Mouse (Mus musculus) MEL (cell line): ENCODE data around the gene Tmem203.

Source experiments
- CHD2 ChIP-seq: IDR thresholded peaks from 2 replicates; pipeline ENCODE4 v1.6.1; 2011; ENCODE audit warnings: low read length, improper control_type of control experiment
- CTCF ChIP-seq, 3 experiments: IDR thresholded peaks in 2 of 3; conservative IDR thresholded peaks in 1 of 3; 2 replicates each; pipeline ENCODE4 v1.5.1; 2011 to 2012; ENCODE audit warnings: low read length in 3 of 3, low read depth in 2 of 3, mild to moderate bottlenecking in 2 of 3, improper control_type of control experiment in 1 of 3, inconsistent platforms in 1 of 3, mixed read lengths in 1 of 3, moderate library complexity in 1 of 3; ENCODE audit not compliant: control insufficient read depth in 1 of 3, insufficient read depth in 1 of 3, poor library complexity in 1 of 3, severe bottlenecking in 1 of 3
- MAX ChIP-seq: IDR thresholded peaks from 2 replicates; pipeline ENCODE4 v1.6.1; 2011; ENCODE audit warnings: low read length, improper control_type of control experiment
- POLR2AphosphoS5 ChIP-seq: IDR thresholded peaks from 2 replicates; pipeline ENCODE4 v1.6.1; 2012; ENCODE audit warnings: low read depth, borderline replicate concordance, mild to moderate bottlenecking, inconsistent platforms, low read length, moderate library complexity, mixed read lengths
- TAL1 ChIP-seq: IDR thresholded peaks from 2 replicates; pipeline ENCODE4 v1.6.1; 2012; ENCODE audit warnings: mild to moderate bottlenecking, inconsistent platforms, low read length, moderate library complexity, mixed read lengths

- TF ChIP-seq POLR2AphosphoS5 = no peak
- TF ChIP-seq CTCF (IDR thresholded peaks at IDR 0.05 in 2 of 3, conservative IDR thresholded peaks at IDR 0.05 in 1 of 3; ENCODE audit: control insufficient read depth in 1 of 3, insufficient read depth in 1 of 3, low read depth in 2 of 3, low read length in 3 of 3, poor library complexity in 1 of 3, severe bottlenecking in 1 of 3) = no peak
- no peak for TF ChIP-seq TAL1
- no peak for TF ChIP-seq CHD2
- TF ChIP-seq MAX = no peak
Observed at GRCm38 (mm10) chr2:25226864-25227263, 28.4 kb upstream of the Tmem203 start.
